7 mouse cellular contexts compared by ENCODE assay signal in genomic region chr4:134922925-134923244, GRCm38 (mm10). TPM values are rescaled to one million over a fixed set of nuclear protein-coding genes. Genes with fewer than 3 reads are reported as not detected.
DNase-seq lines count a peak whose midpoint lies in the region; ATAC-seq and TF ChIP-seq lines count a peak whose summit lies in the region.

No protein-coding gene starts in this region.

- 0 out of 2 replicates have a peak, but pooled peaks have one; percentile 12 for ATAC-seq in common myeloid progenitor, adult 5-6 weeks (replicated peaks; ENCODE audit: low read depth, poor library complexity, severe bottlenecking)
- no peak; the same call in 1 of the 2 replicates for ATAC-seq in stomach, embryonic 16.5 days (ENCODE audit: insufficient read depth, low FRiP score)

- peak overlapping the region; percentile 94 for H3ac ChIP-seq in myocyte (ENCODE audit: control insufficient read depth, insufficient read length)

- H3K27me3 ChIP-seq in myocyte (ENCODE audit: control insufficient read depth, insufficient read depth, insufficient read length) = no peaks in the 10 kb centered on the region
- no peaks in the 10 kb centered on the region for H3K27me3 ChIP-seq in stomach, embryonic 16.5 days (ENCODE audit: control insufficient read depth, insufficient read depth, low read length)

- H3K4me3 ChIP-seq in myocyte = peak overlapping the region; percentile 79
- peak overlapping the region; percentile 100 for H3K4me3 ChIP-seq in stomach, embryonic 16.5 days (replicated peaks; ENCODE audit: low read length)

- peaks cover 20% of the 10 kb centered on the region for H3K4me1 ChIP-seq in stomach, embryonic 16.5 days (ENCODE audit: control insufficient read depth, insufficient read depth, low read length)

- DNase-seq in adipocyte (ENCODE audit: low spot score) (peak; percentile 80), liver (peak; percentile 80)
- DNase-seq in heart, adult 11 months = peak; percentile 99
- peak; percentile 76 for DNase-seq in kidney, adult 11 months

- H3K4me2 ChIP-seq in myocyte (ENCODE audit: low read depth) = peak overlapping the region; percentile 84
- H3K4me2 ChIP-seq in stomach, embryonic 16.5 days (ENCODE audit: low read depth, low read length) = peak overlapping the region; percentile 57

- H3K79me2 ChIP-seq in myocyte (ENCODE audit: control insufficient read depth, insufficient read depth) = peaks cover 33% of the 10 kb centered on the region

- under 1% methylated on average over 13 of the region's 13 CpGs for WGBS in stomach, embryonic 16.5 days

- peak overlapping the region; percentile 69 for H3K9ac ChIP-seq in stomach, embryonic 16.5 days (ENCODE audit: low read length)

- peak; percentile 57 for TF ChIP-seq POLR2A in myocyte (IDR thresholded peaks at IDR 0.05; ENCODE audit: insufficient read length, low read depth)

- H3K27ac ChIP-seq in stomach, embryonic 16.5 days (ENCODE audit: low read length) = peak overlapping the region; percentile 81

- no peaks in the 10 kb centered on the region for H3K9me3 ChIP-seq in stomach, embryonic 16.5 days (replicated peaks; ENCODE audit: control insufficient read depth, low read length)

- peaks cover 34% of the 10 kb centered on the region for H3K36me3 ChIP-seq in myocyte (ENCODE audit: control insufficient read depth, insufficient read depth)
- peaks cover 16% of the 10 kb centered on the region; the same call in 1 of the 2 replicates for H3K36me3 ChIP-seq in stomach, embryonic 16.5 days (ENCODE audit: control insufficient read depth, insufficient read depth, low read length)

TF ChIP-seq in myocyte, 11 proteins besides CTCF, POLR2A, EP300 and RAD21:
- TF ChIP-seq POLR2AphosphoS2 (IDR thresholded peaks at IDR 0.05; ENCODE audit: insufficient read length, low read depth) (peak; percentile 49), E2F4 (IDR thresholded peaks at IDR 0.05; ENCODE audit: insufficient read depth) (no peak), SRF (IDR thresholded peaks at IDR 0.05; ENCODE audit: control insufficient read depth, insufficient read length, low read depth) (no peak), MYOG (IDR thresholded peaks at IDR 0.05; ENCODE audit: control insufficient read depth in 1 of 3, insufficient read depth in 1 of 3, insufficient read length in 2 of 3, low read depth in 2 of 3) (no peak), CEBPB (IDR thresholded peaks at IDR 0.05; ENCODE audit: insufficient read depth, poor library complexity, severe bottlenecking) (no peak), MAX (IDR thresholded peaks at IDR 0.05; ENCODE audit: low read depth) (no peak)

RNA-seq across cellular contexts. Expression of gene Rsrp1, which starts 0.5 kb away (rescaled TPM):
- 172 and 177 TPM in 2 replicates for total RNA-seq in common myeloid progenitor, adult 5-6 weeks (2017)
- polyA plus RNA-seq in myocyte (2012; fragmentation: generic; extraction: Trizol) = 51.4 TPM
- 511 and 534 TPM in 2 replicates for polyA plus RNA-seq in stomach, embryonic 16.5 days (2015; fragmentation: Nextera tagmentation; extraction: Ambion mirVana)

RNA-seq across cellular contexts. Expression of gene Syf2, which starts 7.8 kb away (rescaled TPM):
- total RNA-seq in common myeloid progenitor, adult 5-6 weeks (2017) = 230 and 275 TPM in 2 replicates
- polyA plus RNA-seq in myocyte (2012; fragmentation: generic; extraction: Trizol) = 67.8 TPM
- polyA plus RNA-seq in stomach, embryonic 16.5 days (2015; fragmentation: Nextera tagmentation; extraction: Ambion mirVana) = 69.6 and 71.9 TPM in 2 replicates

RNA-seq across cellular contexts. Expression of gene Tmem50a, which starts 8.1 kb away (rescaled TPM):
- total RNA-seq in common myeloid progenitor, adult 5-6 weeks (2017) = 168 and 202 TPM in 2 replicates
- polyA plus RNA-seq in myocyte (2012; fragmentation: generic; extraction: Trizol) = 121 TPM
- polyA plus RNA-seq in stomach, embryonic 16.5 days (2015; fragmentation: Nextera tagmentation; extraction: Ambion mirVana) = 177 TPM in 2 replicates

RNA-seq across cellular contexts. Expression of gene Rhd, which starts 58.5 kb away (rescaled TPM):
- 52.9 and 59.6 TPM in 2 replicates for total RNA-seq in common myeloid progenitor, adult 5-6 weeks (2017)
- 0.98 TPM for polyA plus RNA-seq in myocyte (2012; fragmentation: generic; extraction: Trizol)
- 20.8 and 23.5 TPM in 2 replicates for polyA plus RNA-seq in stomach, embryonic 16.5 days (2015; fragmentation: Nextera tagmentation; extraction: Ambion mirVana)
